Mouse (Mus musculus) liver, embryonic 12.5 days (tissue): ENCODE measurements around the gene Rab3a. TPM values are rescaled to one million over a fixed set of nuclear protein-coding genes. Genes with fewer than 3 reads are reported as not detected.

Source experiments
- ATAC-seq: fragments of 200-750 bp; cut with Nextera tagmentation; 2 replicates; pipeline ENCODE4 v1.8.0; 2017; ENCODE audit warnings: moderate number of reproducible peaks, mild to moderate bottlenecking, moderate library complexity
- H3K27ac ChIP-seq: fragments of 300-500 bp; sonication (generic); 2 replicates; pipeline ENCODE4 v1.5.1; 2016; ENCODE audit warnings: mild to moderate bottlenecking
- H3K27me3 ChIP-seq: fragments of 300-500 bp; sonication (generic); replicated peaks from 2 replicates; pipeline ENCODE4 v1.6.1; 2016; ENCODE audit warnings: mild to moderate bottlenecking, moderate library complexity
- H3K36me3 ChIP-seq: fragments of 300-500 bp; sonication (generic); 2 replicates; pipeline ENCODE4 v1.6.1; 2016; ENCODE audit warnings: mild to moderate bottlenecking, moderate library complexity
- H3K4me1 ChIP-seq: fragments of 300-500 bp; sonication (generic); 2 replicates; pipeline ENCODE4 v1.6.1; 2016
- H3K4me2 ChIP-seq: fragments of 300-500 bp; sonication (generic); 2 replicates; pipeline ENCODE4 v1.6.1; 2016; ENCODE audit warnings: mild to moderate bottlenecking, moderate library complexity
- H3K4me3 ChIP-seq: fragments of 300-500 bp; sonication (generic); 2 replicates; pipeline ENCODE4 v1.5.1; 2016; ENCODE audit warnings: mild to moderate bottlenecking, moderate library complexity
- H3K9ac ChIP-seq: fragments of 300-500 bp; sonication (generic); 2 replicates; pipeline ENCODE4 v1.6.1; 2016; ENCODE audit warnings: mild to moderate bottlenecking, moderate library complexity
- H3K9me3 ChIP-seq: fragments of 300-500 bp; sonication (generic); replicated peaks from 2 replicates; pipeline ENCODE4 v1.6.1; 2016; ENCODE audit warnings: mild to moderate bottlenecking, moderate library complexity
- WGBS: fragments of 180-500 bp; shearing (Covaris S2); methylation state at CpG from one replicate; pipeline ENCODE4 v1.1.7; 2016; ENCODE audit not compliant: insufficient replicate concordance; 5-methylcytosine and 5-hydroxymethylcytosine counted together
- polyA plus RNA-seq: library from polyadenylated mRNA; unstranded; fragments of >200 nt; fragmentation: Nextera tagmentation; extraction: Ambion mirVana; gene quantifications from 2 replicates; pipeline ENCODE4 v1.2.1, GENCODE M21; 2016

Gene Rab3a
- polyA plus RNA-seq, 1 experiment from 2014 or later, result 3.9 TPM

GRCm38 (mm10) chr8:70797081-70798070 lies 42.9 kb downstream of the Rab3a start:
- Histone ChIP-seq H3K4me3 (peak overlapping the region; percentile 62), H3K9ac (peak overlapping the region; percentile 76), H3K9me3 (no peaks in the 10 kb centered on the region), H3K36me3 (no peaks in the 10 kb centered on the region), H3K4me2 (peak overlapping the region; percentile 95), H3K4me1 (peaks cover 57% of the 10 kb centered on the region), H3K27me3 (peaks cover 82% of the 10 kb centered on the region), H3K27ac (peak overlapping the region; percentile 38)
- 1% methylated on average over 53 of the region's 57 CpGs for WGBS
- ATAC-seq, result peak; percentile 84

DNA sequence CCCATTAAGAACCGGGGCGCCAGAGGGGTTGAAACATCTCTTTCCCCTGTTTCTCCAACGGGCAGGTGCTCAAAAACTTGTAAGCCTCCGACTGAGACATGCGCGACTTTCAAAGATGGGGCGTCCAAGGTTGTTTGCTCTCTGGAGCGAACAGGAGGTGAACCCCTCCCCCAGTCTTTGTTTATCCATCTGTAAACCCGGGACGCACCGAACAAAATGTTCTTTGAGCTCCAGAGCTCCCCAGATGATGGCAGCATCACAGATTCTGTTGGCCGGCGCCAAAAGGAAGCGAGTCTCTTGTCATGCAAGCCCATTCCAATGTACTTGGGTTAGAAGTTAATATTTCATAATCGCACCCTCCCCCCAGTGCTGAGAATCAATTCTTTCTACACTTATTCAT lies 43.8 kb downstream of the Rab3a start:
- Histone ChIP-seq H3K9ac (peak overlapping the region; percentile 76; the same call in 1 of the 2 replicates), H3K27ac (no peak overlapping the region), H3K4me1 (peaks cover 57% of the 10 kb centered on the region), H3K9me3 (no peaks in the 10 kb centered on the region), H3K36me3 (no peaks in the 10 kb centered on the region), H3K4me2 (peak overlapping the region; percentile 95), H3K4me3 (peak overlapping the region; percentile 62), H3K27me3 (peaks cover 89% of the 10 kb centered on the region)
- no peak for ATAC-seq
- WGBS, result 14% methylated on average over 15 of the region's 15 CpGs

GRCm38 (mm10) chr8:70800648-70801047 lies 46.2 kb downstream of the Rab3a start:
- Histone ChIP-seq H3K9me3 (no peaks in the 10 kb centered on the region), H3K27me3 (peaks cover 76% of the 10 kb centered on the region), H3K4me3 (no peak overlapping the region), H3K27ac (no peak overlapping the region), H3K36me3 (no peaks in the 10 kb centered on the region), H3K4me1 (peaks cover 75% of the 10 kb centered on the region), H3K4me2 (no peak overlapping the region), H3K9ac (no peak overlapping the region)
- 57% methylated on average over 10 of the region's 10 CpGs for WGBS
- ATAC-seq, result no peak

DNA sequence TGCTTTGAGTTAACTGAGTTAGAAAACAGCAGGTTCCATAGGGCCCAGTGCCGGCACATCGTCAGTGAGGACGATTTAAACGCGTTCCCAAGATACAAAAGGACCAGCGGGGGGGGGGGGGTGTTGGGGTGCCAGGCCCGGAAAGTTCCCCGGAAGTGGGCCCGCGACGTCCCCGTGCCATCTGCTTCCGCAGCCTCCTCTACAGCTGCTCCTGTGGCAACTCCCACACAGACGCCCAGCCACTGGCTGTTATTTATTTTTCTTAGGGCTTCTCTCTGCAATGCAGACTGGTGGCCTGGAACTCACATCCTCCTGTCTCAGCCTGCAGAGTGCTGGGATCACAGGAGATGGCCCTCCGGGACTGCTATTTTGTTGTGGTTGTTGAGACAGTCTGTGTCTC lies 46.7 kb downstream of the Rab3a start:
- no peak for ATAC-seq
- Histone ChIP-seq H3K9me3 (no peaks in the 10 kb centered on the region), H3K4me3 (no peak overlapping the region), H3K4me1 (peaks cover 79% of the 10 kb centered on the region), H3K36me3 (no peaks in the 10 kb centered on the region), H3K27me3 (peaks cover 72% of the 10 kb centered on the region), H3K27ac (no peak overlapping the region), H3K9ac (no peak overlapping the region), H3K4me2 (no peak overlapping the region)
- 28% methylated on average over 15 of the region's 15 CpGs for WGBS

GRCm38 (mm10) chr8:70801830-70802229 lies 47.4 kb downstream of the Rab3a start:
- Histone ChIP-seq H3K36me3 (no peaks in the 10 kb centered on the region), H3K27ac (no peak overlapping the region), H3K9me3 (no peaks in the 10 kb centered on the region), H3K4me1 (peaks cover 79% of the 10 kb centered on the region), H3K9ac (no peak overlapping the region), H3K4me2 (no peak overlapping the region), H3K4me3 (no peak overlapping the region), H3K27me3 (peaks cover 73% of the 10 kb centered on the region)
- ATAC-seq, result no peak
- WGBS, result 48% methylated on average over 1 of the region's 1 CpGs

DNA sequence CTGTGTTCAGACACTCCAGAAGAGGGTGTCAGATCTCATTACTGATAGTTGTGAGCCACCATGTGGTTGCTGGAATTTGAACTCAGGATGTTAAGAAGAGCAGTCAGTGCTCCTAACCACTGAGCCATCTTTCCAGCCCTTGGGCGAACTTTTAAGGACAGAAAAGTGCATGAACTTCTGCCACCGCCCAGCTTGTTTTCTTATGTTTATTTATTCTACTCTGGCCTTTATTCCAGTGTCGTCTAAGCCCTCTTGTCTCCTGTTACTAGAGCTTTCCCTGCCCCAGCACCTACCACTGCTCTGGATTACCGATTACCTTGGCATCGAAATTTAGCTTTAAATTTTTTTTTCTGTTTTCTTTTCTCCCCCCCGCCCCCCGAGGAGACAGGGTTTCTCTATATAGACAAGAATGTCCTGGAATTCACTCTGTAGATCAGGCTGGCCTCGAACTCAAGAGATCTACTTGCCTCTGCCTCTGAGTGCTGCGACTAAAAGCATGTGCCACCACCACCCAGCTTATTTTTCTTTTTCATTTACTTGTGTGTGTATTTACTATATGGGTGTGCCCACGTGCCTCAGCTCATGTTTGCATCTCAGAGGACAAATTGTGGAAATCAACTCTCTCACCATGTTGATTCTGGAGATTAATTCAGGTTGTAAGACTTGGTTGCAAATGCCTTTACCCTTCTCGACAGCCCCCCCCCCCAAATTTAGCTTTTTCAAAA lies 48.5 kb downstream of the Rab3a start:
- Histone ChIP-seq H3K4me1 (peaks cover 79% of the 10 kb centered on the region), H3K4me3 (peak overlapping the region; percentile 68), H3K4me2 (peak overlapping the region; percentile 99), H3K36me3 (no peaks in the 10 kb centered on the region), H3K27ac (peak overlapping the region; percentile 78; the same call in 1 of the 2 replicates), H3K9ac (peak overlapping the region; percentile 75), H3K9me3 (no peaks in the 10 kb centered on the region), H3K27me3 (peaks cover 70% of the 10 kb centered on the region)
- ATAC-seq, result no peak
- 67% methylated on average over 11 of the region's 11 CpGs for WGBS

GRCm38 (mm10) chr8:70803761-70804480 lies 49.4 kb downstream of the Rab3a start:
- peak; percentile 54 for ATAC-seq
- peak overlapping the region; percentile 78 for H3K27ac ChIP-seq
- H3K4me1 ChIP-seq, result peaks cover 83% of the 10 kb centered on the region
- H3K9ac ChIP-seq, result peak overlapping the region; percentile 75
- no peaks in the 10 kb centered on the region for H3K9me3 ChIP-seq
- 1% methylated on average over 38 of the region's 47 CpGs for WGBS
- H3K27me3 ChIP-seq, result peaks cover 66% of the 10 kb centered on the region
- peak overlapping the region; percentile 68 for H3K4me3 ChIP-seq
- no peaks in the 10 kb centered on the region for H3K36me3 ChIP-seq
- peak overlapping the region; percentile 99 for H3K4me2 ChIP-seq

- H3K27ac ChIP-seq, result peak within 1 kb of the TSS; percentile 78
- peaks cover 85% of the 10 kb centered on the region for H3K4me1 ChIP-seq
- no peaks in the 10 kb centered on the region for H3K9me3 ChIP-seq
- under 1% methylated on average over 45 of the region's 45 CpGs for WGBS
- peak; percentile 87 for ATAC-seq
- no peaks in the 10 kb centered on the region for H3K36me3 ChIP-seq
- H3K4me2 ChIP-seq, result peak within 1 kb of the TSS; percentile 99
- peaks cover 66% of the 10 kb centered on the region for H3K27me3 ChIP-seq
- H3K9ac ChIP-seq, result peak within 1 kb of the TSS; percentile 75
- H3K4me3 ChIP-seq, result peak within 1 kb of the TSS; percentile 68
These were observed 50.2 kb downstream of the Rab3a start, which contains the start of gene Mast3 for GRCm38 (mm10) chr8:70804481-70805206. TSS of gene Mast3 (minus strand) at chr8:70805054.

DNA sequence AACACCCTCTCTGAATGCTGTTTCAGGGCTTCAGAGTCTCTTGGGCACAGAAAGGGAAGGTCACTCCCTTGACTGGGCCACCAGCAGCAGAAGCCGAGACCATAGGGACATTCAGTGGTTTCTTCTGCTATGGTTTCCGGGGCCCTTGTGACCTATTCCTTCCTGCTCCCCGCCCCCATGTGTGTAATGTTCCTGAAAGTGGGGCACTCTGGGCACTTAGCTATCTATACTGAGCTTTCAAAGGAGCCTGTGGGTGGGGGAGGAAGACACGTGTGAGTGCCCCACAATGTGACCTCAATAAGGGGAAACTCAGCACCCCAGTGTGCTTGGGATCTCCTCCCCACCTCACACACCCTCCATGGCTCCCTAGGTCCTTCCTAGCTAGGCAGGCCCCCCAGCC lies 52.1 kb downstream of the Rab3a start:
- Histone ChIP-seq H3K4me1 (peaks cover 85% of the 10 kb centered on the region), H3K4me3 (no peak overlapping the region), H3K9me3 (no peaks in the 10 kb centered on the region), H3K4me2 (peak overlapping the region; percentile 32), H3K27me3 (peaks cover 60% of the 10 kb centered on the region), H3K9ac (0 out of 2 replicates have a peak overlapping the region, but pooled peaks have one; percentile 27), H3K36me3 (no peaks in the 10 kb centered on the region), H3K27ac (peak overlapping the region; percentile 56; the same call in 1 of the 2 replicates)
- ATAC-seq, result no peak
- 22% methylated on average over 4 of the region's 4 CpGs for whole genome bisulfite sequencing

DNA sequence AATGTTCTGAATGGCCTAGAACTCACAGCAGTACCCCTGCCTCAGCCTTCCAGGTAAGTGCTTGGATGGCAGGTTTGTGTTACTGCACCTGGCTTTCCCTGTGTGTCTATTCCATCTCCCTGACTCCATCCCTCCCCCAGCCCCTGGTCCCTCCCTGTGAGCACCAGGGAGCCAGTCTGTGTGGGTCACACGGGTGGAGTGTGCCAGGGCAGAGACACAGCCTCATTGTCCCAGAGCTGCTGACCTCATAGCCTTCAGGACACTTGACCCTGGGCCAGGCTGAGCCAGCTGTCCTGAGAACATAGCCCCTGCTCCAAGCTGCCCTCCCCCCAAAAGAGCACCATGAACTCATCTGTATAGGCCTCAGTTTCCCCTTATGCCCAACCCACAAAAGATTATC lies 52.8 kb downstream of the Rab3a start:
- Histone ChIP-seq H3K4me2 (peak overlapping the region; percentile 32), H3K27ac (0 out of 2 replicates have a peak overlapping the region, but pooled peaks have one; percentile 56), H3K4me3 (no peak overlapping the region), H3K9ac (peak overlapping the region; percentile 35; the same call in 1 of the 2 replicates), H3K36me3 (no peaks in the 10 kb centered on the region), H3K9me3 (no peaks in the 10 kb centered on the region), H3K27me3 (peaks cover 58% of the 10 kb centered on the region), H3K4me1 (peaks cover 78% of the 10 kb centered on the region)
- ATAC-seq, result no peak
- WGBS, result 76% methylated on average over 1 of the region's 1 CpGs

DNA sequence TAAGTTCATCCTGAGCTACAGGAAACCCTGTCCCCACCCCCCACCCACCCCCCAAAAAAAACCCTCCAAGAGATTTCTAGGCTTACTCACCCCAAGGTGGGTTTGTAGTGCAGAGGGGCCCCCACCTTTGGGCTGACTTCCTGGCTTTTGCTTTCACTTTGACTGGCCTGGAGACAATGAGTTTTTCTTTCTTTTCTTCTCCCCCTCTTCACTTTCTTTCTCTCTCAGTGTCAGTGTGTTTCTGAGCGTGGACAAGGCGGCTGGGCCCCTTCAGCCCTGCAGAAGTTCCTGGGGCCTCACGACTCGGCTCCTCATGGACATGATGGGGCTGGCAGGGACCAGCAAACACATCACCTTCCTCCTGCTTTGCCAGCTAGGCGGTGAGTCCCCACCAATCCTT lies 53.8 kb downstream of the Rab3a start, which contains the start of gene Il12rb1:
Gene Il12rb1, plus strand, starts transcription at position 211 of the 400 bp plus-strand sequence.
- Histone ChIP-seq H3K9me3 (no peaks in the 10 kb centered on the region), H3K9ac (peak within 1 kb of the TSS; percentile 35; the same call in 1 of the 2 replicates), H3K27ac (0 out of 2 replicates have a peak within 1 kb of the TSS, but pooled peaks have one; percentile 56), H3K4me3 (no peak within 1 kb of the TSS), H3K36me3 (no peaks in the 10 kb centered on the region), H3K4me1 (peaks cover 69% of the 10 kb centered on the region), H3K4me2 (peak within 1 kb of the TSS; percentile 32), H3K27me3 (peaks cover 58% of the 10 kb centered on the region)
- WGBS, result 47% methylated on average over 5 of the region's 5 CpGs
- ATAC-seq, result no peak
